Mouse (Mus musculus) testis, postnatal 10 days (tissue): Measurements from ENCODE around the gene Slc24a3.

Experiments used
- DNase-seq: peaks from one replicate; pipeline ENCODE4 v3.0.0; 2021; ENCODE audit warnings: low spot score

The Slc24a3 gene

GRCm38 (mm10) chr2:145554722-145555252 lies 387.2 kb downstream of the Slc24a3 start:
- DNase-seq: no peak

- no peak for DNase-seq
Measured at GRCm38 (mm10) chr2:145555713-145556112, 388.2 kb downstream of the Slc24a3 start.

GRCm38 (mm10) chr2:145557361-145557931 lies 389.9 kb downstream of the Slc24a3 start:
- DNase-seq: no peak

GRCm38 (mm10) chr2:145562493-145562892 lies 394.9 kb downstream of the Slc24a3 start:
- DNase-seq: no peak

GRCm38 (mm10) chr2:145564596-145564995 lies 397.0 kb downstream of the Slc24a3 start:
- DNase-seq: no peak

- no peak for DNase-seq
Measured at GRCm38 (mm10) chr2:145566904-145567303, 399.4 kb downstream of the Slc24a3 start.

- DNase-seq: no peak
Measured at GRCm38 (mm10) chr2:145571943-145572342, 404.4 kb downstream of the Slc24a3 start.

GRCm38 (mm10) chr2:145574148-145574547 lies 406.6 kb downstream of the Slc24a3 start:
- DNase-seq: no peak

GRCm38 (mm10) chr2:145583103-145583502 lies 415.5 kb downstream of the Slc24a3 start:
- no peak for DNase-seq

GRCm38 (mm10) chr2:145585437-145585836 lies 417.9 kb downstream of the Slc24a3 start:
- no peak for DNase-seq

- DNase-seq: peak; percentile 51
Measured at GRCm38 (mm10) chr2:145588009-145588737, 420.6 kb downstream of the Slc24a3 start.

- no peak for DNase-seq
Measured at GRCm38 (mm10) chr2:145591881-145592280, 424.3 kb downstream of the Slc24a3 start.

- no peak for DNase-seq
Measured at GRCm38 (mm10) chr2:145593649-145594347, 426.2 kb downstream of the Slc24a3 start.

GRCm38 (mm10) chr2:145597866-145598265 lies 430.3 kb downstream of the Slc24a3 start:
- no peak for DNase-seq

- no peak for DNase-seq
Measured at GRCm38 (mm10) chr2:145607844-145608243, 440.3 kb downstream of the Slc24a3 start.

GRCm38 (mm10) chr2:145610796-145611705 lies 443.5 kb downstream of the Slc24a3 start:
- DNase-seq: peak; percentile 49

- peak; percentile 54 for DNase-seq
Measured at GRCm38 (mm10) chr2:145612937-145613336, 445.4 kb downstream of the Slc24a3 start.

- DNase-seq: no peak
Measured at GRCm38 (mm10) chr2:145613705-145614104, 446.2 kb downstream of the Slc24a3 start.

- DNase-seq: no peak
Measured at GRCm38 (mm10) chr2:145619688-145620087, 452.1 kb downstream of the Slc24a3 start.

GRCm38 (mm10) chr2:145620709-145621108 lies 453.2 kb downstream of the Slc24a3 start:
- DNase-seq: no peak

GRCm38 (mm10) chr2:145621119-145621518 lies 453.6 kb downstream of the Slc24a3 start:
- DNase-seq: no peak
